Mouse (Mus musculus): ENCODE measurements at regions not wholly inside any gene's neighbourhood (a gene's known extent, or its start where the extent isn't known, plus 50 kb on each side); places are given as distances from the start of the nearest gene placed in this dataset.

DNA sequence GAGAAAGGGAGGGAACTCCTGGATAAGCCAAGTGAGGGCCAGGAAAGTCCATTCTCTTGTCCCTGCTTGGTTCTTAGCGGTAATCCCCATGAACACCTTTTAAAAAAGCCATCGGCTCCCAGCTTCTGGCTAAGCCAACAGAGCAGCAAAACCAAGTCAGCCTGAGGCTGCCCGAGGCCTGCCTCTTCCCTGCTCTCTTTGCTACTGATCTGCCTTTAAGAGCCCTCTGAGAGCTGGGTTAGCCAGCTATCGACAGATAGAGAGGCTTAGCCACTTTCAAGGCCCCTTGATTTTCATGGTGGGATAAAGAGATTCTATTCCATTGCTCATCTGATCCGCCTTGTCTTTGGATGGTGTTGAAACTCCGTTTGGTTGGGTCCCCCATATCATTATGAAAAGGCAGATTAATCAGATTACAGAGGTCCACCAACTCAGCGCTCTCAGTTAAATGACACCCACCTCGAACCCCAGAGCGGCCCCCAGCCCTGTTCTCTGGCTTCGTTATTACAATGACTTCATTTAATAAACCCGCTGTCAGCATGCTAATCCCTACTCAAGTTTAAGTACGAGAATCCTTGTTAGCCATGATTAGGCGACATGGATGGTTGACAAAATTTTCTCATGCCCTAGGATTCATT is 66.1 kb downstream of the Slc4a3 start:
- no peak for DNase-seq

DNA sequence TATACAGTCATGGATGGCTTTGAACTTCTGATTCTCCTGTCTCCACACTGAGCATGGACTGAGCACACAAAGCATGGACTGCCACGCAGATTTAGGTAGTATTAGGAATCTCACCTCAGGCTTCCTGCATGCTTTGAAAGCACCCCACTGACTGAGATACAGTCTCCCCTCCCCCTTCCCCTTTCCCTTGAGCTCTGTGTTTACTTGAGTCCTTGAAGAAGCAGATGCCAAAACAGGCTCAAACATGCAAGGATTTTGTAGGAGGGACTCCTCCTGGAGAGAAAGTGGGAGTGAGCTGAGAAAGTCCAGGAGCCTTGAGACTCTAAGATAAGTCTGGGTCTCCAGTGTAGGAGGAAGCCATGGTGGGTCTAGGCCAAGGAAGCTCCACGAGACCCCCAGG is 67.1 kb downstream of the Slc4a3 start:
- no peak for DNase-seq

DNA sequence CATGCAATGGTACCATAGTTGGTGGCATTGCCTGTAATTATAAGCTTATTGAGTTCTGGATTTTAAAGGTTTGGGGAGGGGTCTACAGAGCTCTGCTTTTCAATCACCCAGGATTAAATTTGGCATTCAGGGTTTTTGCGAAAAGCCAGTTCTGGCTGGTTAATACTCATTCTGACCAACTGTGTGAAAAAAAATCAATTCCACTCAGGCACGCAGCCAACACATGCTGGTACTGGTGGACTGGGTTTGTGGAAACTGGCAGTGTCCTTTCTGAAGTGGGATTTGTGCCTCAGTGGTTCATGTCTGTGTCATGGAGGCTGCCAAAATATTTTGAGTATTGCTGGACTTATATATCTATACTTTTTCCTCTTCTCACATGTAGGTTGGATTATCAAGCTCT is 70.9 kb downstream of the Slc4a3 start:
- no peak for DNase-seq

DNA sequence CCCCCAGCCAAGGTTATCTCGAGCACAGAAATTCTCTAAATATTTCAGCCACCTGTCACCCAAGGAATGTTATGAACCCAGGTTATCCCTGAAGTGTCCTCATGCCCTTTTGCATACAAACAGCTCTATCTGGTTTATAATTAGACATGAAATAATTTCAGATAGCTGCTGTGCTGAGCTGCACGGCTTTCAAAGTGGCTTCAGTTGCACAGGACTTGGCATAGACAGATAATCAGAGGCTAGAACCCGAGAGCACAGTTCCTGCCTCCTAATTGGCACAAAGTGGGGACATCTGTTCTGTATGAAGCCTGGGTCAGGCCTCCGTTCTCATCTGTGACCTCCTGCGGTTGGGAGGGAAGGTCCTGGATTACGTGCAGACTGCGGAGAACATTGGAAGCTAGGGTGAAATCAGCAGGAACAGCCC is 72.3 kb downstream of the Slc4a3 start:
- DNase-seq, result no peak

DNA sequence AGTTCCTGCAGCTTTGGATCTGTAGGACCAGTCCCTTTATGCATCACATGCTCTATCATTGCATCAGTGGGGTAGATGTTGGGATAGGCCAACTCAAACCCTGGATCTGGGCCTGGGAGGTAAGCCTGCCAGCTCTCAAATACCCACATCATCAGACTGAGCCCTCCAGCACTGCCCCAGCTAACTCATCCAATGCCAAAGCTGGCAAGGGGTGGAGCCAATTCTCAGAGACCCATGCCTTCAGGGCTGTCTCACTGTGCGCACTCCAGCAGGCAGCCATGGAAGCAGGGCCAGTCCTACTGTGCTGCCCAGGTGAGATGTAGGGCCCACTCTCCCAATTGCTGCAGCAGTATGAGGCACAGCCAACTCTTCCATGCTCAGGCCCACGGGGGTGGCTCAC is 84.2 kb downstream of the Slc4a3 start:
- DNase-seq, result no peak

DNA sequence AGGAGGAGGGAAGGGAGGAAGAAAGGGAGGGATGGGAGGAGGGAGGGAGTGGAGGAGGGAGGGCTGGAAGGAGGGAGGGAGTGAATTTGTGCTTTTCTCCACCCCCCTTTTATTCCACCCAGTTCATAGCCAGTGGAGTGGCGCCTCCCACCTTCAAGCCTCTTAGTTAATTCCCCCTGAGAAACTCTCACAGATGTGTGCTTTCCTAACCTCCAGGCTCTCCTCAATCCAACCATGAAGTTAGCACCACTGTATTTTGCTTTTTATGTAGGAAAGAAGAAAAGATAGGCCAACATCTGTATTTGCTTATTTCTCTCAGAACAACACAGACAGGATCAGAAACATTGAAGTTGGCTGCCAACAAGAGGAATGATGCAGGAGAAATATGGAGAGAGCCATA is 85.7 kb downstream of the Slc4a3 start:
- no peak for DNase-seq

DNA sequence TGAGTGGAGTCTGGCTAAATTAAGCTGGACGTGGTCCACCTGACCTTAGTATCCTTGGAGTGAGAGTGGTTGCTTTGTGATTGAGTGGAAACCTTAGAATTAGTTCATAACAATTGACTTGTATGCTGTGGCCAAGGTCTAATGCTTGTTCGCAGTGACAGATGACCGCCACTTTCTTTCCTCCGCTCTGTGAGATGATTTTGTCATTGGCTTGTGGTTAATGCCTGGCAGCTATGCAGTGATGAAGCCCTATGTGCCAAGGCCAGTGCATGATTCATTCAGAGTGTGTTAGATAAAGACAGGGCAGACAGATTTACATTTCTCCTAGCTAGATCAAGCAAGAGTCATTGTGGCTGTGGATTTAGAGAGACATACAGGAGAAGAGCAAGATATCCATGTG is 89.5 kb downstream of the Slc4a3 start:
- DNase-seq, result peak; percentile 27 to 47

DNA sequence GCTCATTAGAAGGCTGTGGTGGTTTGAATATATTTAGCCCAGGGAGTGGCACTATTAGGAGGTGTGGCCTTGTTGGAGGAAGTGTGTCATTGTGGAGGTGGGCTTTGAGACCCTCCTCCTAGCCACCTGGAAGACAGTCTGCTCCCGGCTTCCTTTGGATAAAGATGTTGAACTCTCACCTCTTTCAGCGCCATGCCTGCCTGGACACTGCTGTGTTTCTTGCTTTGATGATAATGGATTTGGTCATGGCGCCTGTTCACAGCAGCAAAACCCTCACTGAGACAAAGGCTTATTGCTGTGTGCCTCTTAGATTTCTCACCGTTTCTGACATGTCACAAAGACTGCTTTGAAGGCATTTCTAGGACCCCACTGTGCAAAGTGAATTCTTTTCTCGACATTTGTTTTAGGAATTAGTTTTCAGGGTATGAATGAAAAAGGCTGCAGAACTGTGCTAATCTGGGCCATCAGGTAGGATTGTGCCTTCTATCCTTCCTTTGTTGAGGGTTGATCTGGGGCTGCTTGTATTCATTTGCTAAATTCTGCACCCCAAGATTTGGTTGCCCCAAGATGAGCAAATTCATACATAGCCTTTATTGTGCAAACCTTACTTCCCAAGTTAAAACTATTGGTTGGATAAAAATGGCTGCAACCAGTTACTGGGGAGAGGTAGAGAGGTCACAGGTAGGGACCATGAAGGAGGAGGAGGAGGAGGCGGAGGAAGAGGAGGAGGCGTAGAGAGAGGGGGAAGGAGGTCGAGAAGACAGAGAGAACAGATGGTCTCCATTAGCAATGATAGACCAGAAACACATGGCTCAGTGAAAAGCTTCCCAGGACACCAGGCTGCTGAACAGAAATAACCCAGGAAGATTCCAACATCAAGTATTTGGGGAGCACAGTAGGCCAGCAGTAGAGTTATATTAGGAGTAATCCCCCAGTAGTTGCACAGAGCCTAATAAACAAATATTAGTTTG is 93.2 kb downstream of the Slc4a3 start:
- DNase-seq, result no peak

DNA sequence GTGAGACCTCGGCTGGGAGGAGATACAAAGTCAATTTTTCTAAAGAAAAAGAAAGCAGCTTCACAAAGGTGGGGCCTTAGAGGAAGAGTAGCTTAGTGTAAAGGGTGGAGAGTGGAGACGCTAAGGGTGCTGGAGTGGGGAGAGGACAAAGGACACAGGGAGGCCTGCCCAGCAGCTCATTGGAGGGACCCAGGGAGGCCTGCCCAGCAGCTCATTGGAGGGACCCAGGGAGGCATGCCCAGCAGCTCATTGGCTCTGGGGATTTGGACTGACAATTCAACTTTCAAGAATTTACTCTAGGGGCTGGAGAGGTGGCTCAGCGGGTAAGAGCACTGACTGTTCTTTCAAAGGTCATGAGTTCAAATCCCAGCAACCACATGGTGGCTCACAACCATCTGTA is 96.4 kb downstream of the Slc4a3 start:
- DNase-seq, result no peak

DNA sequence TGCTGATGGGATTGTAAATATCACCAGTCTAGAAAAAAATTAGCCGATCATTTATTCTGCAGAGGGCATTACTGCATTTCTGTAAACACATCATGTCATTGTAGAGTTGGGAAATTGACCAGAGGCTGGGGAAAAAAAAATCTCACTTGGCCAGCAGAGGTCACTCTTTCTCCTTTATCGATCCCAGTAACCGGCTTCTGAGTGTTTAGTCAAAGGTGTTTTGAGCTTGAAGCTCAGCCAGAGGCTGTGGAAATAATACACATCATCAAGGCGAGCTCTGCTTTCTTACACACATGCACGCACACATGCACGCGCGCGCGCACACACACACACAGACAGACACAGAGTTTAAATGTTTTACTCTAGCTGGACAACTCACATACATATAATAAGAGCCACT is 106.5 kb downstream of the Slc4a3 start:
- peak; percentile 51 to 68 for DNase-seq

DNA sequence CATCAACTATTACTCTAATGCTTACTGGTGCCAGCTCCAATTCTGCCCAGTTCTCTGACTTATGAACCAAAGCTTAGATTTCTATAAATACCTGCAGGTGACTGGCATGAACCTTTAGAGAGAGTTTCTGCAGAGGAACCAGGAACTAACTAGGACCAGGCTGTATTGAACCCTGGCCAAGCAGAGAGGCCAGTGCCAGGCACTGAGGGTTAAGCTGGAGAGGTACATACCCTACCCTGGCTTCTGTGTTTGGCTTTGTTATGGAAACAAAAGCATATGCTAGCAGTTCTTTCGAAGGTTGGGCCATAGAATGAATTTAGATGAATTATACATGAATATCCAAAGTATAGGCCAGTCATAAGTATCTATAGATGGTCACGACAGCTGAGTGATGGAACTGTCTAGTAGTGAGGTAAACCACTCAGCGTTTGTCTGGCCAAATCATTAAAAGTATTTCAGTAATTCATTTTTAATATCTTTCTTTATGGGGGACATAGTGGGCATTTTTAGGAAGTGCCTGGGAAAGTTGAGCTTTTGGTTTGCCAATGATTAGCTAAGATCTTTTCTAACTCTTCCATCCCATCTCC is 107.0 kb downstream of the Slc4a3 start:
- no peak for DNase-seq

DNA sequence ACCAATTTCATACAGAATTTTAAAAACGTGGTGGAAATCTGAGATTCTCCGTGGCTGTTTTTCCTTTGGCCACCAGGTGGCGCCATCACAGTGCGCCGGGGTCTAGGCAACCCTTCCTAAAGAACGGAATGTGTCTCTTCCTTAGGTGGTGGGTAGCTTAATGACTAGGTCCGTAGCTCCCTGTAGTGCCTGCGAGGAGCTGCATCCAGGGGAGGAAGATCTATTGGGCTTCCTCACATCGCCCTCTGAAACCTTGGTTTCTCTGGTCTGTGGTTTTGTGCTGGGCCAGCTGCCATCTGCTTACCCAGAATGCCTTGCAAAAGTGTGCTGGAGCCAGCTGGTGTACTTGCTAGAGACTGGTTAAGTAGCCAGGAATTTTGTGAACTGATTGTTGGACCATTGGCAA is 107.6 kb downstream of the Slc4a3 start:
- peak; percentile 73 to 75 for DNase-seq

DNA sequence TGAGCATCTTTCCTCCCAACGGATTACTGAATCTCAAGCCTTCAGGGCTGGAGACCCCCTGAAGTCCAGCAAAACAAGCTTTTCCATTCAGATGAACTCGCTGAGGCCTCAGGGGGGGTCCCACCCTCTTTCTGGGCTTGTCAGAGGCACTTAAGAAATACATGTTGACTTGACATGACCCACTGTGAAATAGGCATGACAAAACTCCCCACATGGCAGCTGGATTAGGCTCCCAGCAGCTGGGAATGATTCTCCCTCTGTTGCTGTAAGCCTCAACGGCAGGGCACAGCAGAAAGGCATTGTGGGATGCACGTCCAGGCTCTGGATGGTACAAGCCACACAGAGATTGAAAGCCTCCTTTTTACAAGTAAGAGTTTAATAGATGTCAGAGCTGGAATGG is 110.5 kb downstream of the Slc4a3 start:
- no peak for DNase-seq

DNA sequence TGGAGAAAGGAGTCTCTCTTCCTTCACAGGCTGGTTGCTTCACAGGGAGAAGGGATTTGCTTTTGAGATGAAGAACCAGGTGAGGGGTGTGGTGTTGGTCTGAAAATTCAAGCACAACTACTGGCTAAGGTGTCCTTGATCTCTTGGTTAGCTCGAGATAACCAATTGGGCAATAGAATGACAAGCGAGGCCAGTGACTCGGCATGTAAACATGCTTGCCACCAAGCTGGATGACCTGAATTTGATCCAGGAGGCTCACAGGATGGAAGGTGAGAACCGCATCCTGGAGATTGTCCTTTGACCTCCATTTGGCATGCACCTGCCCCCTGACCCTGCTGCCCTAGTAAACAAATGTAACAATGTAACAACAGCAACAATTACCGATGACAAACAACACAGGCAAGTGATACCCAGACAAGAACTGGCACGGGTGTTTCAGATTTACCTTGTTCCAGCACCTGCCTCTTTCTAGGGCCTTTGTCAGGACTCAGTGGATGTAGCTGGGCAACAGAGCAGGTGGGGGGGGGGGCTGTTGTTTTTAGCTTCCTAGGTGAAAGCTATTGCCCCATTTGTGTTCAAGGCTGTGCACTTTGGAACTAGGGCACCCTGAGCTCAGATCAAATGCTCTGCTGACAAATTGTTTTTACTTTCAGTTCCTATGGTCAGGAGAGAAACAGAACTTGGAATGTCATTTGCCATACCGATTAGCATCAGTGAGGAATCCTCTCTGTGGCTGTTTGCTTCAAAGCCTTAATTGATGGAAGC is 114.5 kb downstream of the Slc4a3 start:
- DNase-seq, result peak in 1 of 2 experiments; percentile 24

DNA sequence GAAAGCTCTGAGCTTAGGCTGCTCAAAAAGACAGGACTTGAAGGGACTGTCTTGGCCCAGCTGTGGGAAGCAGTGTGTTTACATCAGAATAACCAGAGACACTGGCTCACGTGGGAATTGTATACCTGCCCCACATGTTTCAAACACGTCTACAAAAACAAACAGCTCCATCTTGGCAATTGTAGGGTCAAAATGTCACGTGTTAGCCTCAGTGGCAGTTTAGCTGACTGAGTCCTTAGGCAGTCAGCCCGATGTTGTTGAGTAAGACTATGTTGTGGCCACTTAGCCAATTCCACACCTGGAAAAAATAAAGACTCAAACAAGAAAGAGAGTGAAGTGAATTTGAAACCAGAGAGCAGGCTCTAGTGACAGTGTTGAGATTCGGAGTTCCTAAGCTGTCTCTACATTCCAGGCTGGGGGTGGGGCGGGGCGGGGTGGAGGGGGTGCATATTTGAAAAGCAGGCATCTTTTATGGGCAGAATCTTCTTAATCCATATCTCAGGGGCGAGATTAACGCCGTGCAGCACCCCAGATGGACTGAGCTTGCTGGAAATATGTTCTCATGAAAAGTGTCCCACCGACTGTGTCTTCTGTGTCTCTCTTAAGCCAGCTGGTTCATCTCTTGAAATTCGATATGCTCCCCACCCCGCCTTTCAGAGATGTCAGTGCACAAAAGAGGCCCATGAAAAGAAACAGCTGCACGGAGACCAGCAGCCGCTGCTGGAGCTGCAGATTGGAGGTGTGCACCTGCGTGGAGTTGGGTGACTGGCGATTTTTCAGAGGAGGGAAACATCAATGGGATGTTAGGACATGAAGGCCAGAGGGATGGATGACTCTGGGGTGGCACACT is 116.3 kb downstream of the Slc4a3 start:
- no peak for DNase-seq

DNA sequence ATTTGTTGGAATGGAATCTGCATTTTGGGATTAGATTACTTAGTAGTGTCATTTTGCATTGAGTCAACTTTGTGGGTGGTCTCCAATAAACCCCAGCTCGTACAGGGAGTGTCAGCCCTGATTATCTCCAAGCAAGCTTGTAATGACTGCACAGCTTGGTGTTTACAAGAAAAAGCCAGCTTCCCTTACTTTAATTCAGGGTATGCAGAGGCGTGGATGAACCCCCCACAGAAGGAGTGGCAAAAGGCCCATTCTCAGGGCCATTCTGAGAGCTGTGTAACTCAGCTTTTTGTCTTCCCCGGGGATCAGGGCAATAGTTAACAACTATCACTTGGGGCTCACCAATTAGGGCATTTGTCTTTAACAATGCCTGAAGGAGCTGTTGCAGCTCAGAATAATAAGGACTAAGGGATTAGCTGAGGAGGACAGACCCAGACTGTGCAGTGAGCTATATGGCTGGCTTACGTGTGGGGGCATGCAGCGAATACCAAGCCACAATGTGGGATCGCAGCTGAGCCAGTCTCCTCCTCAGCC is 121.7 kb downstream of the Slc4a3 start:
- DNase-seq, result no peak

DNA sequence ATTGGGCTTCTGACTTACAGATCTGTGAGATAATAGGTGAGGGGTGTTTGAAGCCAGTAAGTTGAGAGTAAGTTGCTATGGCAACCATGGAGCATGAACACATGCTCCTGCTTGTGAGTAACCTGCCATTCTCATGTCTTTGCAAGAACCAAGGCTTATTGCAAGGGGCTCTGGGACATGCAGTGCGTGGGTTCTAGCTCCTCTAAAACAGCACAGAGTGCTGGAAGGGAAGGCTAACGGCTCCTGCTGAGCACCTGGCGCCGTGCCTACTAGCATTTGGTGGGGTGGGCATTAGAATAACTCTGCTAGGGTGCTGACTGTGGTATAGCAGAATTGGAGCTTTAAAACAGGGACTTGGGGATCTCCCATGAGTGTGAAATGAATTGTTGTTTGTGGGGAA is 130.2 kb downstream of the Slc4a3 start:
- DNase-seq, result no peak

DNA sequence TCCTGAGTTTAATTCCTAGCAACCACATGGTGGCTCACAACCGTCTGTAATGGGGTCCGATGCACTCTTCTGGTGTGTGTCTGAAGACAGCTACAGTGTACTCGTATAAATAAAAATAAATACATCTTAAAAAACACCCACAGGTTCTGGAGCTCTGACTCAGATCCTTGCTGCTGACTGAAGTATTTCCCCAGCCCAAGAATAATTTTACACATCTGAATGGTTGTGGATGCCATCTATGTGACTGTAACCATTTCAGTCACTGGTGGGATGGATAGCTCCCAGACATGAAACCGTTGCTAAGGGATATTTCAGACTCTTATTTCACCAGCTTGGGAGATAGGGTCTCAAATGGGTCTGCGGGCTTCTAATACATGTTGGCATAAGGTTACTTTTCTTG is 131.6 kb downstream of the Slc4a3 start:
- DNase-seq, result no peak

DNA sequence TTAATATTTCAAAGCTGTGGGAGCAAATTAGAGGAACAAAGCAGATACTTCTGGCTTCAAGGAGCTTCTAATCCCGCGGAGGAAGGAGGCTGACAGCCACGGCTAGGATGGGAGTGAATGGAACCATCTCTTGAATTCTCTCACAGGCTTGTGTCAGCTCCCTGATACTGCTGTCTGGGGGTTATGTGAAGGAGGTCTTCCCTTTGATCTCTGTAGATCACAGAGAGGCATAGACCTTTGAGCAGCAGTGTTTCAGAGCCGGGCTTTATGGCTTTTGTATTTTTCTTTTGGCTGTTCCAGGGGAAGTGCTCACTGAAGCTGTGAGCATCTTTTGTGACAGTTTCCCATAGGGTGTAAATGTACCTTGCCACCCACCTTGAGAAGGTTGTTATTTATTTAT is 132.2 kb downstream of the Slc4a3 start:
- no peak for DNase-seq

DNA sequence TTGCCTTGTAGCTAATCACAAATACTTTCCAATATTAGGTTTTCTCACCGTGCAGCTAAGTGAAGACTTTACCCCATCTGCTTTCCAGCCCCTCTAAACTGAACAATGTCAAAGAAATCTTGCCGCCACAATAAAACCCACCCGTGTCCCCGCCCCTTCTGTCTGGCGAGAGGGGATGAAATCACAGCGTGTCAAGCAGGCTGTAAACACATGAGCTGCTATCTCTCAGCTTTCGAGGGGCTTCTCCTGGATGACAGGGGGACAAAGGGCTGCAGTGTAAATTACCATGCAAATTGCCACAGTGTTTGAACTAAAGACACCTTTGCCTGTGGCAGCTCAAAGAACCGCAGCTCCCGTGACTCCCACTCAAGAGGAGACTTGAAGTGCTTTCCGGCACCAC is 134.3 kb downstream of the Slc4a3 start:
- no peak for DNase-seq

DNA sequence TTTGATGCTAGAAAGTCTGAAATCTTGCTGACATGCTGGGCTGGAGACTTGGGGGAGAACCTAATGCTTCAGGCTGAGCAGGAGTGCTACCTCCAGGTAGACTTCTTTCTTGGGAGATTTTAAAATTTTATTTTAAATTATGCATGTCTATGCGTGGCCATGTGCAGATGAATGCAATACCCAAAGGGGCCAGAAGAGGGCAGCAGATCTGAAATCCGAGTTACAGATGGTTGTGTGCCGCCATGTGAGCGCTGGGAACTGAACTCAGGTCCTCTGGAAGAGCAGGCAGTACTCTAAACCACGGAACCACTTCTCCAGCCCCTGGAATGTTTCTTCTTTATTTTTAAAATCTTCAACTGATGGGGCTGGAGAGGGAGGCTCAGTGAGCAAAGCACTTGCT is 135.8 kb downstream of the Slc4a3 start:
- DNase-seq, result no peak
